Mouse (Mus musculus) midbrain, embryonic 11.5 days (tissue): ENCODE measurements around the gene Hydin. TPM values are rescaled to one million over a fixed set of nuclear protein-coding genes. Genes with fewer than 3 reads are reported as not detected.
"Not testable (repeated sequence)": the region's sequence is repeated elsewhere in the genome, so short reads cannot be mapped to it uniquely, and the experiment has no call there.

Source experiments
- ATAC-seq: fragments of 200-750 bp; cut with Nextera tagmentation; 2 replicates; pipeline ENCODE4 v1.8.0; 2017; ENCODE audit warnings: moderate TSS enrichment, moderate library complexity; ENCODE audit not compliant: low FRiP score
- DNase-seq: peaks from one replicate; pipeline ENCODE4 v3.0.0; 2015; ENCODE audit warnings: low spot score; ENCODE audit errors: missing footprints
- H3K27ac ChIP-seq: fragments of 300-500 bp; sonication (generic); 2 replicates; pipeline ENCODE4 v1.5.1; 2014; ENCODE audit warnings: low read depth, low read length
- H3K27me3 ChIP-seq: fragments of 300-500 bp; sonication (generic); 2 replicates; pipeline ENCODE4 v1.6.1; 2014; ENCODE audit warnings: mild to moderate bottlenecking, low read length, moderate library complexity, mixed read lengths; ENCODE audit not compliant: control insufficient read depth, insufficient read depth
- H3K36me3 ChIP-seq: fragments of 300-500 bp; sonication (generic); 2 replicates; pipeline ENCODE4 v1.6.1; 2014; ENCODE audit warnings: mild to moderate bottlenecking, low read length, moderate library complexity, mixed read lengths; ENCODE audit not compliant: control insufficient read depth, insufficient read depth
- H3K4me1 ChIP-seq: fragments of 300-500 bp; sonication (generic); 2 replicates; pipeline ENCODE4 v1.6.1; 2014; ENCODE audit warnings: low read length; ENCODE audit not compliant: control insufficient read depth, insufficient read depth
- H3K4me2 ChIP-seq: fragments of 300-500 bp; sonication (generic); 2 replicates; pipeline ENCODE4 v1.6.1; 2014; ENCODE audit warnings: mild to moderate bottlenecking, moderate library complexity
- H3K4me3 ChIP-seq: fragments of 300-500 bp; sonication (generic); 2 replicates; pipeline ENCODE4 v1.5.1; 2014; ENCODE audit warnings: low read depth, low read length
- H3K9ac ChIP-seq: fragments of 300-500 bp; sonication (generic); 2 replicates; pipeline ENCODE4 v1.6.1; 2014; ENCODE audit warnings: low read length
- H3K9me3 ChIP-seq: fragments of 300-500 bp; sonication (generic); 2 replicates; pipeline ENCODE4 v1.6.1; 2016; ENCODE audit warnings: low read length; ENCODE audit not compliant: control insufficient read depth
- WGBS: fragments of 180-500 bp; shearing (Covaris S2); extraction: QIAGEN DNeasy Blood & Tissue Kit; methylation state at CpG from one replicate; pipeline ENCODE4 v1.1.7; 2014; 5-methylcytosine and 5-hydroxymethylcytosine counted together
- polyA plus RNA-seq: library from polyadenylated mRNA; unstranded; fragments of >200 nt; fragmentation: Nextera tagmentation; extraction: Ambion mirVana; gene quantifications from 2 replicates; pipeline ENCODE4 v1.2.1, GENCODE M21; 2014

The Hydin gene
- polyA plus RNA-seq, 1 experiment from 2014 or later: 0.18 TPM

GRCm38 (mm10) chr8:110350725-110351124 lies 83.9 kb downstream of the Hydin start:
- no peak overlapping the region for H3K9ac ChIP-seq
- H3K4me2 ChIP-seq: no peak overlapping the region
- no peaks in the 10 kb centered on the region for H3K36me3 ChIP-seq
- DNase-seq (no peak), ATAC-seq (no peak)
- no peaks in the 10 kb centered on the region for H3K27me3 ChIP-seq
- H3K9me3 ChIP-seq: no peaks in the 10 kb centered on the region
- H3K27ac ChIP-seq: no peak overlapping the region
- H3K4me1 ChIP-seq: no peaks in the 10 kb centered on the region
- H3K4me3 ChIP-seq: no peak overlapping the region
- 82% methylated on average over 3 of the region's 3 CpGs for WGBS

- DNase-seq (no peak), ATAC-seq (no peak)
- H3K36me3 ChIP-seq: no peaks in the 10 kb centered on the region
- H3K9me3 ChIP-seq: no peaks in the 10 kb centered on the region
- H3K27ac ChIP-seq: no peak overlapping the region
- WGBS: 84% methylated on average over 5 of the region's 5 CpGs
- H3K4me2 ChIP-seq: no peak overlapping the region
- no peak overlapping the region for H3K9ac ChIP-seq
- no peaks in the 10 kb centered on the region for H3K27me3 ChIP-seq
- no peak overlapping the region for H3K4me3 ChIP-seq
- no peaks in the 10 kb centered on the region for H3K4me1 ChIP-seq
These were observed 85.1 kb downstream of the Hydin start for GRCm38 (mm10) chr8:110351909-110352308.

- 84% methylated on average over 4 of the region's 4 CpGs for WGBS
- Histone ChIP-seq H3K4me1 (no peaks in the 10 kb centered on the region), H3K4me2 (no peak overlapping the region), H3K4me3 (no peak overlapping the region), H3K27me3 (no peaks in the 10 kb centered on the region), H3K27ac (no peak overlapping the region), H3K9me3 (no peaks in the 10 kb centered on the region), H3K9ac (no peak overlapping the region), H3K36me3 (no peaks in the 10 kb centered on the region)
- ATAC-seq (no peak), DNase-seq (no peak)
These were observed 96.2 kb downstream of the Hydin start for GRCm38 (mm10) chr8:110362975-110363374.

- H3K9ac ChIP-seq: no peak overlapping the region
- no peak for DNase-seq
- no peak overlapping the region for H3K4me2 ChIP-seq
- H3K36me3 ChIP-seq: no peaks in the 10 kb centered on the region
- H3K4me1 ChIP-seq: no peaks in the 10 kb centered on the region
- no peaks in the 10 kb centered on the region for H3K9me3 ChIP-seq
- 89% methylated on average over 13 of the region's 13 CpGs for WGBS
- no peaks in the 10 kb centered on the region for H3K27me3 ChIP-seq
- ATAC-seq: no peak
- H3K27ac ChIP-seq: no peak overlapping the region
- no peak overlapping the region for H3K4me3 ChIP-seq
These were observed 106.1 kb downstream of the Hydin start for GRCm38 (mm10) chr8:110372836-110373235.

GRCm38 (mm10) chr8:110373695-110374094 lies 106.9 kb downstream of the Hydin start:
- ATAC-seq (no peak), DNase-seq (no peak)
- H3K9me3 ChIP-seq: no peaks in the 10 kb centered on the region
- H3K4me1 ChIP-seq: no peaks in the 10 kb centered on the region
- H3K9ac ChIP-seq: no peak overlapping the region
- H3K27me3 ChIP-seq: no peaks in the 10 kb centered on the region
- no peak overlapping the region for H3K4me2 ChIP-seq
- 87% methylated on average over 4 of the region's 4 CpGs for WGBS
- H3K36me3 ChIP-seq: no peaks in the 10 kb centered on the region
- no peak overlapping the region for H3K4me3 ChIP-seq
- H3K27ac ChIP-seq: no peak overlapping the region

GRCm38 (mm10) chr8:110382751-110383150 lies 116.0 kb downstream of the Hydin start:
- Histone ChIP-seq H3K9ac (no peak overlapping the region), H3K36me3 (no peaks in the 10 kb centered on the region), H3K4me3 (no peak overlapping the region), H3K27ac (no peak overlapping the region), H3K4me2 (no peak overlapping the region), H3K9me3 (no peaks in the 10 kb centered on the region), H3K27me3 (no peaks in the 10 kb centered on the region), H3K4me1 (peaks cover 5% of the 10 kb centered on the region; the same call in 1 of the 2 replicates)
- ATAC-seq (no peak), DNase-seq (no peak)
- WGBS: 31% methylated on average over 8 of the region's 8 CpGs

GRCm38 (mm10) chr8:110384632-110385031 lies 117.9 kb downstream of the Hydin start:
- not testable (repeated sequence) for H3K36me3 ChIP-seq, H3K4me1 ChIP-seq, H3K4me3 ChIP-seq, DNase-seq, H3K27ac ChIP-seq, ATAC-seq, H3K9me3 ChIP-seq, H3K9ac ChIP-seq, H3K4me2 ChIP-seq, H3K27me3 ChIP-seq
- 89% methylated on average over 6 of the region's 6 CpGs for whole genome bisulfite sequencing

GRCm38 (mm10) chr8:110395656-110396055 lies 128.9 kb downstream of the Hydin start:
- Histone ChIP-seq H3K27ac (no peak overlapping the region), H3K27me3 (no peaks in the 10 kb centered on the region), H3K36me3 (no peaks in the 10 kb centered on the region), H3K4me1 (no peaks in the 10 kb centered on the region), H3K4me2 (no peak overlapping the region), H3K9me3 (no peaks in the 10 kb centered on the region), H3K4me3 (no peak overlapping the region), H3K9ac (no peak overlapping the region)
- WGBS: 88% methylated on average over 4 of the region's 4 CpGs
- no peak for DNase-seq
- ATAC-seq: no peak

GRCm38 (mm10) chr8:110400536-110400935 lies 133.8 kb downstream of the Hydin start:
- 87% methylated on average over 6 of the region's 6 CpGs for WGBS
- H3K36me3 ChIP-seq: no peaks in the 10 kb centered on the region
- H3K9ac ChIP-seq: no peak overlapping the region
- no peaks in the 10 kb centered on the region for H3K4me1 ChIP-seq
- no peaks in the 10 kb centered on the region for H3K27me3 ChIP-seq
- DNase-seq (no peak), ATAC-seq (no peak)
- H3K9me3 ChIP-seq: no peaks in the 10 kb centered on the region
- no peak overlapping the region for H3K27ac ChIP-seq
- no peak overlapping the region for H3K4me3 ChIP-seq
- no peak overlapping the region for H3K4me2 ChIP-seq

- no peak overlapping the region for H3K27ac ChIP-seq
- ATAC-seq: no peak
- H3K9ac ChIP-seq: no peak overlapping the region
- no peak for DNase-seq
- H3K27me3 ChIP-seq: no peaks in the 10 kb centered on the region
- H3K36me3 ChIP-seq: no peaks in the 10 kb centered on the region
- 84% methylated on average over 6 of the region's 6 CpGs for WGBS
- no peaks in the 10 kb centered on the region for H3K4me1 ChIP-seq
- no peaks in the 10 kb centered on the region for H3K9me3 ChIP-seq
- H3K4me3 ChIP-seq: no peak overlapping the region
- no peak overlapping the region for H3K4me2 ChIP-seq
These were observed 135.5 kb downstream of the Hydin start for GRCm38 (mm10) chr8:110402311-110402710.
